Mouse (Mus musculus): ENCODE results near the gene Urah. TPM values are rescaled to one million over a fixed set of nuclear protein-coding genes. Genes with fewer than 3 reads are reported as not detected.

Gene Urah
- total RNA-seq, 1 experiment from 2014 or later, result 31.0 TPM

GRCm38 (mm10) chr7:140840750-140841735 lies 6.2 kb downstream of the Urah start:
- DNase-seq, result no peak

- peak; percentile 2 for DNase-seq
Observed at GRCm38 (mm10) chr7:140843806-140844205, 9.0 kb downstream of the Urah start.

GRCm38 (mm10) chr7:140844905-140845665 lies 10.3 kb downstream of the Urah start, which contains the start of gene Scgb1c1:
TSS of gene Scgb1c1 (plus strand) at chr7:140845547.
- peak; percentile 96 for DNase-seq

- peak; percentile 8 for DNase-seq
Observed at GRCm38 (mm10) chr7:140845683-140846082, 10.9 kb downstream of the Urah start.

GRCm38 (mm10) chr7:140846676-140847075 lies 11.9 kb downstream of the Urah start:
- DNase-seq, result peak; percentile 42

GRCm38 (mm10) chr7:140847755-140848580 lies 13.2 kb downstream of the Urah start, which contains the start of gene Odf3:
TSS of gene Odf3 (plus strand) at chr7:140847805.
- DNase-seq, result peak; percentile 91

- no peak for DNase-seq
Observed at GRCm38 (mm10) chr7:140848591-140848990, 13.8 kb downstream of the Urah start.

GRCm38 (mm10) chr7:140851916-140852315 lies 17.1 kb downstream of the Urah start:
- DNase-seq, result peak; percentile 49

GRCm38 (mm10) chr7:140853386-140853785 lies 18.6 kb downstream of the Urah start:
- peak; percentile 76 for DNase-seq

- DNase-seq, result no peak
Observed at GRCm38 (mm10) chr7:140854483-140854882, 19.7 kb downstream of the Urah start.

GRCm38 (mm10) chr7:140855181-140855580 lies 20.4 kb downstream of the Urah start:
- no peak for DNase-seq

- peak; percentile 91 for DNase-seq
Observed at GRCm38 (mm10) chr7:140855860-140856784, 21.3 kb downstream of the Urah start, which contains the start of gene Gm45785. TSS of gene Gm45785 (minus strand) at chr7:140856331.

- peak; percentile 95 for DNase-seq
Observed at GRCm38 (mm10) chr7:140856785-140857549, 22.1 kb downstream of the Urah start, which contains the start of gene Ric8a. TSS of gene Ric8a (plus strand) at chr7:140856957.

GRCm38 (mm10) chr7:140857550-140858505 lies 23.0 kb downstream of the Urah start, which contains the start of gene Bet1l:
TSS of gene Bet1l (minus strand) at chr7:140857577.
- DNase-seq, result no peak

GRCm38 (mm10) chr7:140858746-140859145 lies 23.9 kb downstream of the Urah start:
- no peak for DNase-seq

GRCm38 (mm10) chr7:140859997-140860396 lies 25.2 kb downstream of the Urah start:
- no peak for DNase-seq

- DNase-seq, result no peak
Observed at GRCm38 (mm10) chr7:140860728-140861127, 25.9 kb downstream of the Urah start.

- DNase-seq, result no peak
Observed at GRCm38 (mm10) chr7:140864761-140865160, 29.9 kb downstream of the Urah start.

Data from adrenal gland, postnatal 14 days (tissue).